Mouse (Mus musculus) layer of hippocampus, postnatal 25 days (tissue): Measurements from ENCODE around the gene Pik3cb. TPM values are rescaled to one million over a fixed set of nuclear protein-coding genes. Genes with fewer than 3 reads are reported as not detected.

Experiments
- DNase-seq, 2 experiments: peaks; one replicate each; pipeline ENCODE4 v3.0.0; 2022; ENCODE audit warnings: mixed read lengths in 2 of 2, low spot score in 1 of 2; ENCODE audit errors: extremely low spot score in 1 of 2
- total RNA-seq, 2 experiments: library from RNA; stranded (reverse); gene quantifications; 2 replicates each; pipeline ENCODE4 v1.2.3; 2021

Gene Pik3cb
- total RNA-seq, 2 experiments from 2014 or later = 25.3 to 26.7 TPM

- no peak for DNase-seq
Observed at GRCm38 (mm10) chr9:99097668-99098067, 42.8 kb downstream of the Pik3cb start.

DNA sequence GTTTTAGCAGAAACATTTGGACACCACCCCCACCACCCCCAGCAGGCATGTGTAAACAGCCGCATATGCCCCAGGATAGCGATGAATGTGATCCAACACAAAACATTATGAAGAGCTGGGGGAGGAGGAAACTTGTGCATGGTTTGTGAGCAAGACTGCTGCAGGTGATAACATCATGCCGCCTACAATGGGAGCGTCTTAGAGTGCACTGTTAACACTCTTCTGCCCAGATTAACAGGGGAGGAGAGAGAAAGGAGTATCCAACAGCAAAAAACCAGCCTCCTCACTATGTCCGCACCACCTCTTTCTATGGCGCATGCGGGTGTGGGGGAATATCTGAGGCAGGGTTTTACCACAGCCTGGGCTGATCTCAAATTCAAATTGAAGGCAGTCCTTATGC, 45.2 kb downstream of the Pik3cb start:
- DNase-seq = no peak

DNA sequence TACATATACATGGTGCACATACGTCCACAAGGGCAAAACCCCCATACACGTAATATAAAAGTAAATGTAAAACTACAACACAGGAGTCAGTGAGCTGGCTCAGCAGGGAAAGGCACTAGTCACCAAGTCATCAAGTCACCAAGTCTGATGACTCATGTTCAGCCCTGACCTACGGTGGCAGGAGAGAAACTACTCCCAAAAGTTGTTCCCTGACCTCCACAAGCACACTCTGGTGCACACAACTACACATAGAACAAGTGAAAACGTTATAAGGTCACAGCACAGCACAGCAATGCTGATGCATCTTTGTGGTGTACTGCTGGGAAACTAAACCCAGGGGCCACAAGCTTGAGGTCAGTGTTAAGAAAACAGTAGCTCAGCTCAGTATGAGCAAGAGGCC, 49.9 kb downstream of the Pik3cb start:
- DNase-seq = no peak

DNA sequence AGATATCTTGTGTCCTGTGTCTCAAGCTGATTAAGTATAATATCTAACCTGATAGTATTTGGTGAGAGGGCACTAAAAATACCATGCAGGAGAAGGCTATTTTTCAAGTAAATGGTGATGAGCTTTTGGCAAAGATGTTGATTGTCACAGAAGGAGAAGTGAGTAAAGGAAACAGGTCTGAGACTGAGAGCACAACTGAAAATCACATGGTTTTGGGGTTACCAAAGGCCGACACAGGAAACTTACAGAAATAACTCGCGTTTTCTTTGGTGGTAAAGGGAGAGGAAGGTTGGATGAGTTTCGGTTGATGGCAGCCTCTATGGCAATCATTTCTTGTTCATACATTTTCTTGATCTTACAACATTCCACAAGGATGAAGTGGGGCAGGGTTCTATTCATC, 50.5 kb downstream of the Pik3cb start:
- DNase-seq = no peak

GRCm38 (mm10) chr9:99081718-99082117, 58.7 kb downstream of the Pik3cb start:
- no peak for DNase-seq

DNA sequence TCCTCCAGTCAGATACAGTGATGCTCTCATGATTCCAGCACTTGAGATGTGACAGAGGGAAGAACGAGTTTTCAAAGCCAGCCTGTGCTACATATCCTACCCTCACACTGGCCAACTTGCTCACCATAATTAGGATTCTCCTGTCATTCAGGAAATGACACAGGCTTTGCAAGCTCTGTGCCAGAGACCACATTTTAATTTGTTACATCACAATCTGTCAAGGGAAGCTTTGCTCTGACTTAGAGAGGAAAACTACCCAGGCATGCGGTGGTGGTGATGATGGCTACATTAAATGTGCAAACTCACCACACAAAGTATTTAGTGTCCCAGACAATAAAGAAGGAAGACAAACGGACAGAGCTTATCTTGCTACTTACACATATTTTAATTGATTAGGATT, 59.1 kb downstream of the Pik3cb start:
- no peak for DNase-seq

GRCm38 (mm10) chr9:99080657-99081056, 59.8 kb downstream of the Pik3cb start:
- no peak for DNase-seq

- no peak for DNase-seq
Observed at GRCm38 (mm10) chr9:99074462-99074861, 66.0 kb downstream of the Pik3cb start.

DNA sequence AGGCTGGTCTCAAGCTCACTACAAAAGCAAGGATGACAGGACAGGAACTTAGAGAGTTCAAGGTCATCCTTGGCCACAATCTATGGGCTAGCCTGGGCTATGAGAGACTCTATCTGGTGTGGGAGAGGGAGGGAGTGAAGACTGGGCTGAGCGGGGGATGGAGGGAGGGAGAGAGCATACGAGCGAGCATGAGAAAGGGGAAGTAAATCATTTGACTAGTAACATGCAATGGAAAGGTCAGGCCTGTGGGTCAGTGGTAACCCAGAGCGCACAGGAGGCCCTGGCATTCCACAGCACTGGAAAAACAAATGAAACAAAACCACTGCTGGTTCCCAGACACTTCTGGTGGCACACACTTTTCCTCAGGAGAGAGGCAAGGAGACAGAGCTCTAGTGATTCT, 67.9 kb downstream of the Pik3cb start:
- DNase-seq = no peak

DNA sequence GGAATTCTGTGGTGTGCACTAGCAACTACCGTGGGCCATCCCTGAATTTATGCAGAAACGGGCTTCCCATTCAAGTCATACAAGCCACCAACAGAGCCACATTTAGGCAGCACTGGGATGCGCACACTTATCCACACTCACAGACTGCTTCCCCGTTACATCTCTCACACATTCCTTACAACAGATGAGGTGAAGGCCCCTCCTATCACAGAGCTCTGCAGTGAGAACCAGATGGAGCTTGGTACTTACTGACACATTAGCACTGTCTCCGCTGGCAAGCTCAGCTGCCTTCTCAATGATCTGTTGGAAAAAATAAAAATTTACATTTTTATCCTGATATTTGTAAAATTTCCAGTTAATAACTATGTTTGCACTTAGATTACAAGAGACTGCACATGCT, 75.1 kb downstream of the Pik3cb start:
- DNase-seq = no peak

DNA sequence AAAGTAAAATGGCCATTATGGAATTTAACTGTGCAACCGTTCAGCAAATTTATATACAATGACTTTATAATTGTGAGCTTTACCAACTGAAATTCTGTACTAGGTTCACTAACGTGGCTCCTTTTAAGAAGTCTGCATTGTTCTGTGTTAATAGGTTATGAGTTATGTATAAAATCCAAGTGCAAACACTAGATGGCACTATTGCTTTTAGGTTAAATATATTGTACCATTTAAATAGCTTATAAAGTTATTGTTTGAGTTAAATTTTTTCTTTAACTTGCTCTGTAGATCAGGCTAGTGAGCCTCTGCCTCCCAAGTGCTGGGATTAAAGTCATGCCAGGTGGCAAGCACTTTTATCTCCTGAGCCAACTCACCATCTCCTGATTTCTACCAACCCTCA, 76.2 kb downstream of the Pik3cb start:
- DNase-seq = no peak

DNA sequence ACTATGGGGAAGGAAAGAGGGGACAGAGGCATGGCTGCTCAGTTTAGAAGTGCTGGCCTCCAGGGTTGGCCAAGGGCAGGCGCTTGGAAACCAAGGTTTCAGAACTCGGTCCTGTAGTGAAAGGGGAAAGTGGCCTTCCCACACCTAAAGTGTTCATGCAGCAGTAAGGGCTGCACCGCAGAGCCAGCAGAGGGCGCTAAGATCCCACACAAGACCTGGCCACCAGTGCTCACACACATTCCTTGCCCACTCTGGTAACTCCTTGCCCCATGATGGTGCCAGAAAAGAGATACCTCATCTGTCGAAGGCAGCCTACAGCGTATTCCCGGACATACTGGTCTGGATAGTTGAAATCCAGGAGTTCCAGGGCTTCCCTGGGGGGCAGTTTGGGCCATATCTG, 77.9 kb downstream of the Pik3cb start:
- peak; percentile 65 to 89 for DNase-seq

DNA sequence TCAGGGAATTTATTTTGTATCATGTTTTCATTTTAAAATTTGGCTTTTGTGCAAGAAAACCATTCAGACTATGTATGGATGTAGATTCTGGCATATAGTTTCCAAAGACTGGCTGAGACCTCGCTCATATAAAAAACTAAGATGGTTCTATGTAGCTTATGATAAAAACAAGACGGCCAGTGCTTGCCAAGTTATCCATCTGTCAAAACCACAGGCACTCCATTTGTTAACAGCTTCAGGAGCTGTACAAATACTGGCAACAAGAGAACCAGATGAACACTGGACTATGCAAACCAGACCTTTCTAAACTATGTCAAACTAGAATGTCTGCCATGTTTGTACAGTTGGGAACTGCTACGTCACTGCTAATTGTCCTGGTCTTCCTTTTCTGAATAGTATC, 82.7 kb downstream of the Pik3cb start:
- DNase-seq = no peak

DNA sequence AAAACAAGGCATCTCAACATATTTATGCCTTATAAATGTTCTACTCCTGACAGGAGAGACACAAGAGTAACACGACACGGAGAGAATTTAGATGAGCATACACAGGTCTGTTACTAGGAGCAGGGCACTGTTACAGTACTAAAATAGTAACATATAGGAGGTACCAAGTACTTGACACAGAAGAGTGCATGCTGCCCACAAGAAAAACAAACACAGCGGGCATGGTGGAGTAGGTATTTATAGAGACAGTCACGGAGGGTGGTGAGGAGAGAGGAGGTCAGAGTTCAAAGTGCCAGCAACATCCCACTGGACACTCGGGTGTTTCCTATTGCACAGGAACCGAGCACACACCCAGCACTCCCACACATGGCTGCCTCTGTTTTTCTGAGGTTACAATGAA, 90.7 kb downstream of the Pik3cb start:
- DNase-seq = no peak

DNA sequence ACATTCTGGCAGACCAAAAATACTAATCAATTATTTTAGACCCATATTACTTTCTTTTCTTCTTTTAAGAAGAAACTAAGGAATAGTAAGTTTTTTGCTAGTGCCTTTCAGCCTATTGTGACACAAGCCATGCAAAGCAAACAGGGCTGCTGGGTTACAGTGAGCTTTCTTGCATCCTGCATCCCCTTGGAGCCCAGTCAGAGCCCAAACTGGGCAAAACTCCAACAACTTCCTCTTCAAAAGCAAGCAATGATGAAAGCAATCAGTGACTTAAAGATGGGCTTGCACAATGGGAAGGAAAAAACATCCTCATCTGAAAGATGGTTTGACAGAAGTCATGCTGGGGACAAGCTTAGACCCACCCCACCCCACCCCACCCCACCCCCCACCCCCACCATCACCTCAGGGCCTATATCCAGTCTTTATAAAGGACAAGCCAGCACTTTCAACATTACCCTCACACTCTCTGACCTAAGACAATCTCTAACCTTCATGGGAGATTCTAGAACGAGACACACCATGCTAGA, 91.6 kb downstream of the Pik3cb start:
- no peak for DNase-seq

DNA sequence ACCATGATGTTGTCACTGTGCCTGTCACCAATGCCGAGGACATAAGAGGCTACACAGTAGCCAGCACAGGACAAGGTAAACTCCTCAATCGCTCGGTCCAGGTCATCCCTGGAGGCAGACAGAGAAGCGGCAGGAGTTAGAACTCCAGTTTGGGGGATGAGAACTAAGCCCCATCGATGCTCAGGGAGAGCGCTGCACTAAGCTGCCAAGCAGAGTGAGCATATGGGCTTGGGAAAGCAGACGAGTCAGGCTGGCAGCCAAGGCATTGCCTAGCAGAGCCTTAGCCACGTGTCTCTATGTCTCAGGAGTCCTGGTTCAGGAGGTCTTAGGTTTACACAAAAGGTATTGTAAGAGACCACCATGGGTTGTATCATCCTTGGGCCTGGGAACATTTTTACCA, 95.7 kb downstream of the Pik3cb start:
- peak in 1 of 2 experiments; percentile 40 for DNase-seq

DNA sequence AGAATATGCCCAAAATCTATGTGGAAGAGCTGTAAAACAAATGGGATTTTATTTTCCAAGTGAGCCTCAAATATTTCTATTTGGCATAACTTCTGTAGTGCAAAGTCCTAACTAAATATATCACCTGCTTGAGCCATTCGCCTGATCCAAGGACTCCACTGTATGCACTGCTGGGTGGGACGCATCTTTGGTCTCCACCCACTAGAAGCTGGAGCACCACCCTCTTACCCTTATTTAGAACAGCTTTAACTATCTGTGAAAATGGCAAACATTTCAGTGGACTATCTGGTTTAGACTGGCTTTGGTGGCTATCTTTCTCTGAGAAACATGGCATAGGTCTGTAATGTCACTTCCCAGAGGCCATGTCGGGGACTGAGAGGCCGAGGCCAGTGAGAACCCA, 97.8 kb downstream of the Pik3cb start:
- DNase-seq = no peak

DNA sequence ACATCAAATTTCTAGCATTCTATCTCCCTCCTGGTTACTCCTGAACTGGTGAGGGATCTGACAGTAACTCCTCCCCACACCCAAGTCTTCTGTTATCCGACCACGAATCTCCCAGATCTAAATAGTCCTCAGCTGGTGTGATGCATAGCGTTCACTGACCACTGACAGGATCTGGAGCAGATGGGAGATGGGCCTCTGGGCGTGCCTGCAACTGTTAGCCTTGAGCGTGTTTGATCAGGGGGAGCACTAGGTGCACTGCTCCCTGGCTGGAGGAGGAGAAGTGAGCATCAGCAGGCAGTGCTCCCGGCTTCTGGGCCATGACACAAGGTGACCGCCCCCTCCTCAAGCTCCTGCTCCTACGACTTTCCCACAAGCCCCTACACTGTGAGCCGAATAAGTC, 98.4 kb downstream of the Pik3cb start:
- DNase-seq = no peak

- DNase-seq = no peak
Observed at GRCm38 (mm10) chr9:99035575-99035974, 104.8 kb downstream of the Pik3cb start, which contains the start of gene Gm1123. TSS of gene Gm1123 (minus strand) at chr9:99035715.

DNA sequence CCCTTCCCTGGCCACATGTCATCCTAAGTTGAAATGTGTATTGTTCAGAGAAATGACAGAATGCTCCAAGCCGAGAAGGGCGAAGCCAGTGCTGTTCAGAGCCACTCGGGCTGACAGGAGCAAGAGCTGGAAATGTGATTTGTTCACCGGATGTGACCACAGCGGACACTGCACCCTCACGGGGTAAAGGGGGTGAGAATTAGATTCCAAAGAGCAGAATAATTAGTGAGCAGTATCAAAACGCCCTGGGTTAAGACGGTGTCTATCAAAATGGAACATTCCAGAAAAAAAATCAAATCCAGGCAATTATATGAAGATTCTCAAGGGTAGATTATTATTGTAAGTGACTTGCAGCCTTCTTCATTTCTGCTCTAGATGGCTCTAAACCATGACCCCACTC, 106.3 kb downstream of the Pik3cb start:
- DNase-seq = no peak

DNA sequence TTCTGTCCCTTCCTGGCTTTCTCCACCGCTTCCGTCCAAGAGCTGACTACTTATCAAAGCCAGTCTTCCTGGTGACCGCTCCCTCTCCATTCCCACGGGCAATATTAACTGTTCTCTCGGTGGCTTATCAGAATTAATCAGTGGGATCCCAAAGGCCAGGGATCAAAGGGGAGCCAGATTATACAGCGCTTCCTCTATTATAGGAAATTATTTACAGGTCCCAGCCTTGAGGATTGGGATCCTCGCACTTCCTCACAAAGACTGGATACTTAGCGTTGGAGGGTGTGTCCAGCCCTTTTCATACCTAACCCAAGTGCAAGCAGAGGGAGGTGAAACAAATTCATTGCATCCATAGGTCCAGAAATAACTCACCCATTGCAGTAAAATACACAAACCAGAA, 108.4 kb downstream of the Pik3cb start:
- no peak for DNase-seq

- DNase-seq = no peak
Observed at GRCm38 (mm10) chr9:99021751-99022150, 118.7 kb downstream of the Pik3cb start.

DNA sequence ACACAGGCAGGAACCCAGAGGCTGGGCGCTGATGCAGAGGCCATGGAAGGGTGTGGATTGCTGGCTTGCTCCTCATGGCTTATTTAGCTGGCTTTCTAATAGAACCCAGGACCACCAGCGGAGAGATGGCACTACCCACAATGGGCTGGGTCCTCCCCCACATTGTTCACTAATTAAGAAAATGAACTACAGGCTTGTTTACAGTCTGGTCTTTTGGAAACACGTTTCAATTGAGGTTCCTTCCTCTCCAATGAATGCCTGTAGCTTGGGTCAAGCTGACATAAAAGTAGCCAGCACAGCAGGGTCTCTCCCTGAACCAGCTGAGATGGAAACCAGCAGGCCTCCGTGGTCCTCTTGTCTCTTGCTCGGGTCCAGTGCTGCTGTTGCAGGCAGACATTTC, 119.3 kb downstream of the Pik3cb start:
- no peak for DNase-seq
